Mouse (Mus musculus) embryonic facial prominence, embryonic 11.5 days (tissue): Measurements from ENCODE around the gene Gng2. TPM values are rescaled to one million over a fixed set of nuclear protein-coding genes. Genes with fewer than 3 reads are reported as not detected.

Source experiments
- ATAC-seq: fragments of 200-750 bp; cut with Nextera tagmentation; replicated peaks from 2 replicates; pipeline ENCODE4 v1.8.0; 2017; ENCODE audit warnings: low read depth; ENCODE audit not compliant: insufficient number of reproducible peaks, low FRiP score, low TSS enrichment
- DNase-seq: peaks from one replicate; pipeline ENCODE4 v3.0.0-alpha.2; 2015; ENCODE audit warnings: low spot score
- H3K27ac ChIP-seq: fragments of 300-500 bp; sonication (generic); replicated peaks from 2 replicates; pipeline ENCODE4 v1.5.1; 2014; ENCODE audit warnings: mild to moderate bottlenecking, low read depth, low read length, control low read depth
- H3K27me3 ChIP-seq: fragments of 300-500 bp; sonication (generic); 2 replicates; pipeline ENCODE4 v1.6.1; 2014; ENCODE audit warnings: mild to moderate bottlenecking, low read length, moderate library complexity, mixed read lengths; ENCODE audit not compliant: control insufficient read depth, insufficient read depth
- H3K36me3 ChIP-seq: fragments of 300-500 bp; sonication (generic); replicated peaks from 2 replicates; pipeline ENCODE4 v1.6.1; 2014; ENCODE audit warnings: low read depth, mild to moderate bottlenecking, low read length, moderate library complexity, mixed read lengths; ENCODE audit not compliant: control insufficient read depth, insufficient read depth
- H3K4me1 ChIP-seq: fragments of 300-500 bp; sonication (generic); 2 replicates; pipeline ENCODE4 v1.6.1; 2014; ENCODE audit warnings: low read length, mixed read lengths; ENCODE audit not compliant: control insufficient read depth, insufficient read depth
- H3K4me2 ChIP-seq: fragments of 300-500 bp; sonication (generic); 2 replicates; pipeline ENCODE4 v1.6.1; 2014; ENCODE audit warnings: low read depth, mild to moderate bottlenecking, control low read depth, low read length, moderate library complexity
- H3K4me3 ChIP-seq: fragments of 300-500 bp; sonication (generic); 2 replicates; pipeline ENCODE4 v1.5.1; 2014; ENCODE audit warnings: low read depth, low read length, control low read depth
- H3K9ac ChIP-seq: fragments of 300-500 bp; sonication (generic); replicated peaks from 2 replicates; pipeline ENCODE4 v1.6.1; 2014; ENCODE audit warnings: mild to moderate bottlenecking, control low read depth, low read length
- H3K9me3 ChIP-seq: fragments of 300-500 bp; sonication (generic); replicated peaks from 2 replicates; pipeline ENCODE4 v1.6.1; 2016; ENCODE audit warnings: mild to moderate bottlenecking, low read length, inconsistent platforms, mixed read lengths; ENCODE audit not compliant: control insufficient read depth
- WGBS: fragments of 180-500 bp; shearing (Covaris S2); extraction: QIAGEN DNeasy Blood & Tissue Kit; methylation state at CpG from one replicate; pipeline ENCODE4 v1.1.7; 2014; 5-methylcytosine and 5-hydroxymethylcytosine counted together
- polyA plus RNA-seq: library from polyadenylated mRNA; unstranded; fragments of >200 nt; fragmentation: Nextera tagmentation; extraction: Ambion mirVana; gene quantifications from 2 replicates; pipeline ENCODE4 v1.2.1, GENCODE M21; 2014

Gng2 gene
- 73.6 and 88.1 TPM in 2 replicates for polyA plus RNA-seq

GRCm38 (mm10) chr14:19977271-19978024 is at the start of gene Gng2:
TSS of gene Gng2 (minus strand) at chr14:19977627.
- Histone ChIP-seq H3K36me3 (no peaks in the 10 kb centered on the region), H3K27ac (peak within 1 kb of the TSS; percentile 75), H3K4me1 (peaks cover 3% of the 10 kb centered on the region; the same call in 1 of the 2 replicates), H3K4me2 (peak within 1 kb of the TSS; percentile 41), H3K9me3 (no peaks in the 10 kb centered on the region), H3K4me3 (peak within 1 kb of the TSS; percentile 43), H3K9ac (peak within 1 kb of the TSS; percentile 64), H3K27me3 (no peaks in the 10 kb centered on the region)
- DNase-seq, result no peak
- 7% methylated on average over 15 of the region's 15 CpGs for WGBS
- no peak; the same call in 1 of the 2 replicates for ATAC-seq

DNA sequence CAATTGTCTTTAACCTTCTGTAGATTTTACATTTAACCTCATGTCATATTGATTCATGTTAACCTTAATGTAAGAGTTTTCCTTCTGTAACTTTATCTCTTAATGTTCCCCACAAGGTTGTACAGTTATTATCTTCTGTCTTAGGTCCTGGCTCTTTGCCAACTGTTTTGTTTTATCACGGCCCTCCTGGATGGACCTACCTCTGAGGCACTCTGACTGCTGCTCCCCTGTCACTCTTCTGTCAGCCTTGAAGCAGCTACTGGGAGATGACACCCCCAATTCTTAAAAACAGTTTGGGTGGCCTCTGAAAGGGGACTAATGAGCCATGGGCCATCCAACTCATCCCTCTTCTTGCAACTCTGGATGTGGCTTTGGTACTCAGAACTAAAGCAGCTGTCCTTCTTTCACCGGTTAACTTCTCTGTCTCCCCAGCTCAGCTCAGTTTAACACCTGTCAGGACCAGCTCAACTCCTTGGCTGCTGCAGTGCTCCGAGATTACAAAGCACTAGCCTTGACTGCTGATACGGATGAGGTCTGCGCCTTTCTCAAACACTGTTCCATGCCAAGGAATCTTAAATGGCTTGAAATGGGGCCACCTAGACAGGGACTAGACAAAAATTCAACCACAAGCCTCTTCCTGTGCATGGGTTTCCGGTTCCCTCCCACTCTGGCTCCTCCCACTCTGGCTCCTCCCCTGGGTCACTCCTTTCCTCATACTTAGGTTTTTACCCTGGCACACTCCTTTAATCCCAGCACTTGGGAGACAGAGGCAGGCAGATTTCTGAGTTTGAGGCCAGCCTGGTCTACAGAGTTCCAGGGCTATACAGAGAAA is 47.7 kb upstream of the Gng2 start:
- 74% methylated on average over 6 of the region's 6 CpGs for WGBS
- DNase-seq (no peak), ATAC-seq (no peak)
- Histone ChIP-seq H3K4me1 (no peaks in the 10 kb centered on the region), H3K36me3 (no peaks in the 10 kb centered on the region), H3K4me3 (no peak overlapping the region), H3K4me2 (no peak overlapping the region), H3K27ac (no peak overlapping the region), H3K9ac (no peak overlapping the region), H3K27me3 (no peaks in the 10 kb centered on the region), H3K9me3 (no peaks in the 10 kb centered on the region)

GRCm38 (mm10) chr14:20023939-20024338 is 46.5 kb upstream of the Gng2 start:
- 94% methylated on average over 2 of the region's 2 CpGs for WGBS
- Histone ChIP-seq H3K4me1 (no peaks in the 10 kb centered on the region), H3K36me3 (no peaks in the 10 kb centered on the region), H3K9ac (no peak overlapping the region), H3K27ac (no peak overlapping the region), H3K9me3 (no peaks in the 10 kb centered on the region), H3K27me3 (no peaks in the 10 kb centered on the region), H3K4me2 (no peak overlapping the region), H3K4me3 (no peak overlapping the region)
- ATAC-seq, result no peak
- no peak for DNase-seq

DNA sequence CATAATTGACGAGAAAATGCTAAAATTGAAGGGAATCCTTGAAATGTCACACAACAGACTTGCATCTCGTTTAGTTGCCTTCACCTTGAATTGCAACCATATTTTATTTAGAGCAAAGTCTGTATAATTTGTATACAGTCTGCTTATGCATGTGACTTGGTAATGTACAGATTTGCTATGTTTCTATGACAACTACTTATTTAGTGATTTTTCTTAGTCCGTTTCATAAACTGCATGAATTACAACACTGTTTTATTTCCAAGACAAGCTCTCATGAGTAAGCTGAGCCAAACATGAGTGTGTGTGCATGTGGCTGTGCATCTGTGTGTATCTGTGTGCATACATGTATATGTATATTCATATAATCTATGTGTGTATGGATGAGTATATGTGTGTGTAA is 42.1 kb upstream of the Gng2 start:
- H3K27me3 ChIP-seq, result no peaks in the 10 kb centered on the region
- DNase-seq (no peak), ATAC-seq (no peak)
- 81% methylated on average over 3 of the region's 3 CpGs for WGBS
- H3K9me3 ChIP-seq, result no peaks in the 10 kb centered on the region
- H3K4me2 ChIP-seq, result no peak overlapping the region
- no peaks in the 10 kb centered on the region for H3K36me3 ChIP-seq
- no peak overlapping the region for H3K4me3 ChIP-seq
- H3K4me1 ChIP-seq, result no peaks in the 10 kb centered on the region
- no peak overlapping the region for H3K27ac ChIP-seq
- no peak overlapping the region for H3K9ac ChIP-seq

GRCm38 (mm10) chr14:20012506-20013275 is 35.3 kb upstream of the Gng2 start:
- no peak overlapping the region for H3K9ac ChIP-seq
- H3K27ac ChIP-seq, result no peak overlapping the region
- H3K4me1 ChIP-seq, result no peaks in the 10 kb centered on the region
- H3K4me2 ChIP-seq, result no peak overlapping the region
- no peak for ATAC-seq
- H3K36me3 ChIP-seq, result no peaks in the 10 kb centered on the region
- H3K9me3 ChIP-seq, result no peaks in the 10 kb centered on the region
- no peak for DNase-seq
- no peak overlapping the region for H3K4me3 ChIP-seq
- no peaks in the 10 kb centered on the region for H3K27me3 ChIP-seq
- WGBS, result 75% methylated on average over 9 of the region's 9 CpGs

DNA sequence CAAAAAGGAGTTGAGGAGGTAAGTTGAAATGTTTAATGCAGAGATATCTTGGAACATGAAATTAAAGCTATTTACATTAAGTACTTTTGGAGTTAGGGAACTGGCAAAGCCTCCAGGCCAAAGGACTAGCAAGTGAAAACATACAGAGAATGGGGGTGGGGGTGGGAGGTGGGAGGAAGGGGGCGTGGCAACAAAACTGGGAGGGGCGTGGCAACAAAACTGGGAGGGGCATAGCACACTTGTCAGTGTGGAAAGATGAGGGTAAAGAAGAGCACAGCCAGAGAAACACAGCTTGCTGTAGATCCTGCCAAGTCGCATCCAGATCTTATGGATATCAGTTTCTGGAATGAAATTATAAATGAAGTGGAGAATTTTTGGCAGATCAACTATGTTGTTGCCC is 30.0 kb upstream of the Gng2 start:
- no peak overlapping the region for H3K27ac ChIP-seq
- H3K4me3 ChIP-seq, result no peak overlapping the region
- 79% methylated on average over 3 of the region's 3 CpGs for WGBS
- no peak overlapping the region for H3K4me2 ChIP-seq
- H3K9me3 ChIP-seq, result no peaks in the 10 kb centered on the region
- no peaks in the 10 kb centered on the region for H3K4me1 ChIP-seq
- no peaks in the 10 kb centered on the region for H3K36me3 ChIP-seq
- ATAC-seq (no peak), DNase-seq (no peak)
- no peaks in the 10 kb centered on the region for H3K27me3 ChIP-seq
- H3K9ac ChIP-seq, result no peak overlapping the region

DNA sequence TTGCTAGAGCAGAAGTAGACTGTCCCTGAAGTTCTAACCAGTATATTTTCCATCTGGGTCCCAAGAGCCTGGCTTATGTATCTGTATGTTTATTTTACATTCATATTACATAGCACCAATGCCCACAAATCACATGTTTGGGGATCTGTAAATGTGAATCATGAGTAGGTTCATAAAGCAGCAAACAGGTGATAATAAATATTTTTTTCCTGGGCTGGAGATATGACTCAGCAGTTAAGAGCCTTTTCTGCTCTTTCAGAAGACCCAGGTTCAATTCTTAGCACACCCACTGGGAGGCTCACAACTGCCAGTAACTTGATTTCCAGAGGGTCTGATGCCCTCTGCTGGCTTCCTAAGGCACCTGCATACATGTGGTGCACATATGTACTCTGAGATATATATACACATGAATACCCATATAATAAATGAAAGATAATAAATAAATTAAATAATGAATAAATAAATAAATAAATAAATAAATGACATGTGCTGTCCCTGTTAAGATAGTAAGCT is 27.4 kb upstream of the Gng2 start:
- DNase-seq (no peak), ATAC-seq (no peak)
- Histone ChIP-seq H3K4me2 (no peak overlapping the region), H3K4me3 (no peak overlapping the region), H3K36me3 (no peaks in the 10 kb centered on the region), H3K4me1 (no peaks in the 10 kb centered on the region), H3K9me3 (no peaks in the 10 kb centered on the region), H3K27me3 (no peaks in the 10 kb centered on the region), H3K9ac (no peak overlapping the region), H3K27ac (no peak overlapping the region)
